In genomic region chr7:92741152-92741860, GRCm38 (mm10) we compare ENCODE assay signal across 8 mouse cellular contexts. TPM values are rescaled to one million over a fixed set of nuclear protein-coding genes. Genes with fewer than 3 reads are reported as not detected.
DNase-seq lines count a peak whose midpoint lies in the region; ATAC-seq lines count a peak whose summit lies in the region.

TSS of gene Rab30 (plus strand) at chr7:92741603.

- H3K27me3 ChIP-seq in hindbrain, embryonic 14.5 days (ENCODE audit: control insufficient read depth, insufficient read depth, low read length): no peaks in the 10 kb centered on the region

- no peaks in the 10 kb centered on the region for H3K9me3 ChIP-seq in hindbrain, embryonic 14.5 days (ENCODE audit: control insufficient read depth, low read length)

- peak; percentile 99 for DNase-seq in R1 (ENCODE audit: low read depth, low spot score)
- peak; percentile 93 to 97 for DNase-seq in cerebellum, postnatal 25 days
- peak; percentile 79 to 85 for DNase-seq in frontal cortex, postnatal 25 days (ENCODE audit: low spot score in 2 of 2)
- peak; percentile 94 for DNase-seq in hindbrain, embryonic 14.5 days (ENCODE audit: low spot score)
- peak; percentile 91 to 94 for DNase-seq in layer of hippocampus, postnatal 36 days
- peak; percentile 99 for DNase-seq in lung, postnatal 36 days
- DNase-seq in retina, postnatal 1 day: peak; percentile 100
- peak; percentile 80 to 92 for DNase-seq in urinary bladder, adult 18-20 months (ENCODE audit: low spot score in 2 of 2)

- peak; percentile 100 for ATAC-seq in hindbrain, embryonic 14.5 days (ENCODE audit: low FRiP score)

- peaks cover 20% of the 10 kb centered on the region for H3K36me3 ChIP-seq in hindbrain, embryonic 14.5 days (replicated peaks; ENCODE audit: control insufficient read depth, insufficient read depth)

- peak within 1 kb of the TSS; percentile 97 for H3K27ac ChIP-seq in hindbrain, embryonic 14.5 days

- peak within 1 kb of the TSS; percentile 88 for H3K4me2 ChIP-seq in hindbrain, embryonic 14.5 days (replicated peaks)

- H3K9ac ChIP-seq in hindbrain, embryonic 14.5 days: peak within 1 kb of the TSS; percentile 98

- H3K4me3 ChIP-seq in hindbrain, embryonic 14.5 days (replicated peaks; ENCODE audit: low read length): peak within 1 kb of the TSS; percentile 82

- WGBS in hindbrain, embryonic 14.5 days: under 1% methylated on average over 38 of the region's 38 CpGs

- peaks cover 41% of the 10 kb centered on the region for H3K4me1 ChIP-seq in hindbrain, embryonic 14.5 days (replicated peaks; ENCODE audit: control insufficient read depth, insufficient read depth, low read length)

RNA-seq across cellular contexts. Expression of gene Rab30, which starts in this region (rescaled TPM):
- polyA plus RNA-seq in hindbrain, embryonic 14.5 days (2014; fragmentation: Nextera tagmentation; extraction: Ambion mirVana): 24.2 and 29.6 TPM in 2 replicates
- 10 to 100 TPM; 48.7 to 49.2 TPM for total RNA-seq in layer of hippocampus, postnatal 36 days (2021)

Comparison
In these comparisons a context has a peak if more than half of its experiments do, and no peak if none do; other contexts are left out.
1. Peak in every context shown above with its lines: DNase-seq, ATAC-seq, H3K4me3 ChIP-seq and H3K27ac ChIP-seq.